ENCODE assay signal across 26 mouse cellular contexts in the genomic region with DNA sequence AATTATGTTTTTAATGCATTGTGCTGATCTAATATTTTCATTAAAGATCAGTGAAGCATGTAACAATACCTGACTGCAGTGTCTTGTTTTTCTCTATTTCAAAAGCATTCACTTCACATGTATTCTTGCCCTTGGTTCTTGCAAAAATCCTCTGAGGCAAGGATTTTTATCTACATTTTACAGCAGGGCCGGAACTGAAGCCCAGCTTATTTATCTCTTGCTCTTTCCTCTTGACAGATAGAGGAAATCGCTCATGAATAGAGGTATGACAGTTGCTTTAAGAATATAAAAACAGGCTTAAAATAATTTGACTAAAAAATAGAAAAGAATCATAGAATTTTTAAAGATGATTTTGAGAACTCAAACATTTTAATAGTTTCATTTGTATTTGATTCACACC. TPM values are rescaled to one million over a fixed set of nuclear protein-coding genes. Genes with fewer than 3 reads are reported as not detected.
A peak's percentile ranks its signal among the peaks of the same experiment; 100 is the strongest.
DNase-seq lines count a peak whose midpoint lies in the region; ATAC-seq and TF ChIP-seq lines count a peak whose summit lies in the region.
"Had no signal": no experiment of that assay in that cellular context is flagged by ENCODE, and none has a peak within 500 bp of the region (broad histone marks: within the 10 kb centered on the region; RNA-seq: fewer than 3 reads in every experiment).

No protein-coding gene starts in this region.

- H3K9me3 ChIP-seq in G1E (replicated peaks) = no peaks in the 10 kb centered on the region
- H3K9me3 ChIP-seq: embryonic facial prominence, embryonic 13.5 days; forebrain, embryonic 12.5 days; heart, embryonic 15.5 days had no signal

- no peaks in the 10 kb centered on the region for H3K36me3 ChIP-seq in G1E (replicated peaks)
- H3K36me3 ChIP-seq: embryonic facial prominence, embryonic 13.5 days; forebrain, embryonic 12.5 days; heart, embryonic 15.5 days had no signal

- H3K4me3 ChIP-seq in G1E (ENCODE audit: low read depth, low read length) = no peak overlapping the region
- H3K4me3 ChIP-seq in layer of hippocampus, adult 2 months = no peak overlapping the region
- H3K4me3 ChIP-seq: embryonic facial prominence, embryonic 13.5 days; forebrain, embryonic 12.5 days; heart, adult 2 months; heart, embryonic 15.5 days had no signal

- DNase-seq in kidney, adult 9 months = peak; percentile 6
- DNase-seq in kidney, postnatal 14 days = no peak
- DNase-seq in G1E (ENCODE audit: low spot score) = no peak
- peak; percentile 7 for DNase-seq in MN1 (ENCODE audit: low spot score)
- DNase-seq in heart, postnatal 4 days = no peak
- DNase-seq in layer of hippocampus, adult 2 months (ENCODE audit: low spot score in 2 of 2) = no peak
- DNase-seq in cerebellum, postnatal 10 days = no peak
- DNase-seq: adrenal gland, postnatal 14 days; cerebellum, adult 2 months; cerebellum, postnatal 25 days; forebrain, postnatal 0 days; gastrocnemius, postnatal 14 days; heart, adult 2 months; kidney, adult 11 months had no signal

- no peak overlapping the region for H3K27ac ChIP-seq in layer of hippocampus, adult 2 months
- H3K27ac ChIP-seq: embryonic facial prominence, embryonic 13.5 days; forebrain, embryonic 12.5 days; heart, adult 2 months; heart, embryonic 15.5 days had no signal

- ATAC-seq in G1E (ENCODE audit: extremely low read depth, insufficient number of reproducible peaks, low FRiP score, poor library complexity, severe bottlenecking) = peak; percentile 74
- peak; percentile 65 for ATAC-seq in megakaryocyte progenitor cell, adult 5-6 weeks (replicated peaks; ENCODE audit: poor library complexity)
- ATAC-seq: activated CD4-positive, CD25-positive, alpha-beta regulatory T cell, adult 4 months; forebrain, postnatal 0 days; hindbrain, embryonic 16.5 days; Patski had no signal

- TF ChIP-seq CTCF in G1E (IDR thresholded peaks at IDR 0.05; ENCODE audit: low read depth, low read length) = no peak
- TF ChIP-seq CTCF in layer of hippocampus, adult 2 months (conservative IDR thresholded peaks at IDR 0.05) = no peak

- no peaks in the 10 kb centered on the region for H3K4me1 ChIP-seq in G1E (ENCODE audit: insufficient read depth, low read depth, low read length)
- H3K4me1 ChIP-seq: embryonic facial prominence, embryonic 13.5 days; forebrain, embryonic 12.5 days; heart, embryonic 15.5 days had no signal

- no peaks in the 10 kb centered on the region for H3K27me3 ChIP-seq in G1E (ENCODE audit: insufficient read depth, low read length)
- H3K27me3 ChIP-seq: CH12.LX; forebrain, embryonic 12.5 days; heart, embryonic 15.5 days had no signal

RNA-seq across cellular contexts. Expression of a gene that starts 48.7 kb away (rescaled TPM):
- total RNA-seq in G1E (2014; fragmentation: Nextera tagmentation) = 28.9 and 29.1 TPM in 2 replicates
- total RNA-seq in G1E (2017) = 4.6 and 4.8 TPM in 2 replicates
- 0.10 TPM in 2 replicates for polyA plus RNA-seq in G1E (2012)
- 1.5 and 1.7 TPM in 2 replicates for total RNA-seq in megakaryocyte progenitor cell, adult 5-6 weeks (2015)
- total RNA-seq in megakaryocyte progenitor cell, adult 5-6 weeks (2017) = 0.62 and 1.3 TPM in 2 replicates
- not detected for total RNA-seq in heart, postnatal 4 days (2021)
- not detected for total RNA-seq in layer of hippocampus, adult 2 months (2021)
- total RNA-seq: gastrocnemius, adult 18-20 months; gastrocnemius, postnatal 14 days had no signal
- polyA plus RNA-seq: cerebellum, adult 2 months; forebrain, postnatal 0 days; heart, embryonic 11.5 days; hindbrain, embryonic 11.5 days; hindbrain, embryonic 16.5 days; intestine, embryonic 14.5 days; Patski had no signal

Comparison
In these comparisons a context has a peak if more than half of its experiments do, and no peak if none do; other contexts are left out.
1. DNase-seq: peak in kidney, adult 9 months (single experiment) and MN1 (single experiment); none in kidney, postnatal 14 days (single experiment), G1E (single experiment), heart, postnatal 4 days (single experiment), layer of hippocampus, adult 2 months (0 of 2) and cerebellum, postnatal 10 days (0 of 2).